Mouse (Mus musculus) MEL (cell line): Measurements from ENCODE around the gene Nutf2. TPM values are rescaled to one million over a fixed set of nuclear protein-coding genes. Genes with fewer than 3 reads are reported as not detected.

Source experiments
- DNase-seq: peaks from one replicate; pipeline ENCODE4 v3.0.0; 2011; ENCODE audit warnings: low read depth, low spot score
- H3K27ac ChIP-seq: 2 replicates; pipeline ENCODE4 v1.5.1; 2012; ENCODE audit warnings: low read depth, mild to moderate bottlenecking, control low read depth, low read length, moderate library complexity; ENCODE audit not compliant: control insufficient read depth
- H3K27me3 ChIP-seq, 2 experiments: fragments of 150-350 bp in 1 of 2; sonication (generic) in 1 of 2; 2 replicates each; pipeline ENCODE4 v1.6.1; 2012; ENCODE audit warnings: low read length in 2 of 2, mild to moderate bottlenecking in 2 of 2, improper control_type of control experiment in 1 of 2, moderate library complexity in 1 of 2; ENCODE audit not compliant: insufficient read depth in 2 of 2, control insufficient read depth in 1 of 2
- H3K36me3 ChIP-seq, 2 experiments: 2 replicates each; pipeline ENCODE4 v1.6.1; 2012 to 2014; ENCODE audit warnings: low read length in 2 of 2, improper control_type of control experiment in 1 of 2, inconsistent platforms in 1 of 2, mild to moderate bottlenecking in 1 of 2; ENCODE audit not compliant: insufficient read depth in 2 of 2, control insufficient read depth in 1 of 2
- H3K4me1 ChIP-seq, 2 experiments: fragments of 150-350 bp in 1 of 2; sonication (generic) in 1 of 2; 2 replicates each; pipeline ENCODE4 v1.6.1; 2012; ENCODE audit warnings: low read length in 2 of 2, improper control_type of control experiment in 1 of 2, mild to moderate bottlenecking in 1 of 2; ENCODE audit not compliant: insufficient read depth in 2 of 2, control insufficient read depth in 1 of 2
- H3K4me3 ChIP-seq, 2 experiments: fragments of 150-350 bp in 1 of 2; sonication (generic) in 1 of 2; 2 replicates each; pipeline ENCODE4 v1.5.1; 2012; ENCODE audit warnings: low read depth in 2 of 2, low read length in 2 of 2, mild to moderate bottlenecking in 2 of 2, moderate library complexity in 2 of 2, control low read depth in 1 of 2, improper control_type of control experiment in 1 of 2; ENCODE audit not compliant: control insufficient read depth in 1 of 2, insufficient read depth in 1 of 2
- H3K79me2 ChIP-seq: 2 replicates; pipeline ENCODE4 v1.6.1; 2012; ENCODE audit warnings: mild to moderate bottlenecking, low read length, moderate library complexity; ENCODE audit not compliant: control insufficient read depth, poor library complexity, insufficient read depth
- H3K9ac ChIP-seq: 2 replicates; pipeline ENCODE4 v1.6.1; 2012; ENCODE audit warnings: low read depth, mild to moderate bottlenecking, control low read depth, low read length, moderate library complexity; ENCODE audit not compliant: control insufficient read depth, poor library complexity, severe bottlenecking
- H3K9me3 ChIP-seq: fragments of 150-350 bp; sonication (generic); replicated peaks from 2 replicates; pipeline ENCODE4 v1.6.1; 2012; ENCODE audit warnings: mild to moderate bottlenecking, low read length, improper control_type of control experiment, moderate library complexity; ENCODE audit not compliant: insufficient read depth
- CTCF ChIP-seq, 3 experiments: IDR thresholded peaks in 2 of 3; conservative IDR thresholded peaks in 1 of 3; 2 replicates each; pipeline ENCODE4 v1.5.1; 2011 to 2012; ENCODE audit warnings: low read length in 3 of 3, low read depth in 2 of 3, mild to moderate bottlenecking in 2 of 3, improper control_type of control experiment in 1 of 3, inconsistent platforms in 1 of 3, mixed read lengths in 1 of 3, moderate library complexity in 1 of 3; ENCODE audit not compliant: control insufficient read depth in 1 of 3, insufficient read depth in 1 of 3, poor library complexity in 1 of 3, severe bottlenecking in 1 of 3
- E2F4 ChIP-seq: IDR thresholded peaks from 2 replicates; pipeline ENCODE4 v1.6.1; 2011; ENCODE audit warnings: low read depth, low read length, improper control_type of control experiment, borderline replicate concordance
- ELF1 ChIP-seq: IDR thresholded peaks from 2 replicates; pipeline ENCODE4 v1.6.1; 2014; ENCODE audit warnings: low read depth, mild to moderate bottlenecking, inconsistent platforms, low read length, improper control_type of control experiment, moderate library complexity
- GATA1 ChIP-seq: IDR thresholded peaks from 2 replicates; pipeline ENCODE4 v1.6.1; 2011; ENCODE audit warnings: low read depth, low read length, improper control_type of control experiment
- HCFC1 ChIP-seq: IDR thresholded peaks from 2 replicates; pipeline ENCODE4 v1.6.1; 2012; ENCODE audit warnings: low read depth, mild to moderate bottlenecking, inconsistent platforms, low read length, improper control_type of control experiment, moderate library complexity
- KAT2A ChIP-seq: conservative IDR thresholded peaks from 2 replicates; pipeline ENCODE4 v1.6.1; 2012; ENCODE audit warnings: low read depth, low read length, improper control_type of control experiment, inconsistent platforms
- MAZ ChIP-seq: IDR thresholded peaks from 2 replicates; pipeline ENCODE4 v1.6.1; 2012; ENCODE audit warnings: low read depth, mild to moderate bottlenecking, inconsistent platforms, low read length, improper control_type of control experiment
- MXI1 ChIP-seq: IDR thresholded peaks from 2 replicates; pipeline ENCODE4 v1.6.1; 2011; ENCODE audit warnings: mild to moderate bottlenecking, low read depth, low read length, improper control_type of control experiment
- MYB ChIP-seq: IDR thresholded peaks from 2 replicates; pipeline ENCODE4 v1.6.1; 2011; ENCODE audit warnings: mild to moderate bottlenecking, low read depth, low read length, improper control_type of control experiment
- MYC ChIP-seq: IDR thresholded peaks from 2 replicates; pipeline ENCODE4 v1.6.1; 2011; ENCODE audit warnings: low read depth, mild to moderate bottlenecking, low read length, improper control_type of control experiment, moderate library complexity
- NELFE ChIP-seq: IDR thresholded peaks from 2 replicates; pipeline ENCODE4 v1.6.1; 2011; ENCODE audit warnings: low read depth, low read length, improper control_type of control experiment
- POLR2A ChIP-seq, 2 experiments: IDR thresholded peaks; 2 replicates each; pipeline ENCODE4 v1.6.1; 2011 to 2012; ENCODE audit warnings: low read length in 2 of 2, mild to moderate bottlenecking in 2 of 2, control low read depth in 1 of 2, improper control_type of control experiment in 1 of 2, low read depth in 1 of 2, moderate library complexity in 1 of 2; ENCODE audit not compliant: control insufficient read depth in 1 of 2, insufficient read depth in 1 of 2, poor library complexity in 1 of 2
- POLR2AphosphoS2 ChIP-seq: IDR thresholded peaks from 2 replicates; pipeline ENCODE4 v1.6.1; 2011; ENCODE audit warnings: low read length, improper control_type of control experiment
- POLR2AphosphoS5 ChIP-seq: IDR thresholded peaks from 2 replicates; pipeline ENCODE4 v1.6.1; 2012; ENCODE audit warnings: low read depth, borderline replicate concordance, mild to moderate bottlenecking, inconsistent platforms, low read length, moderate library complexity, mixed read lengths
- RAD21 ChIP-seq: IDR thresholded peaks from 2 replicates; pipeline ENCODE4 v1.6.1; 2011; ENCODE audit warnings: mild to moderate bottlenecking, low read depth, low read length, improper control_type of control experiment
- RCOR1 ChIP-seq: IDR thresholded peaks from 2 replicates; pipeline ENCODE4 v1.6.1; 2012; ENCODE audit warnings: low read depth, mild to moderate bottlenecking, inconsistent platforms, low read length, improper control_type of control experiment
- SIN3A ChIP-seq: IDR thresholded peaks from 2 replicates; pipeline ENCODE4 v1.6.1; 2012; ENCODE audit warnings: low read length, improper control_type of control experiment, inconsistent platforms
- TAL1 ChIP-seq: IDR thresholded peaks from 2 replicates; pipeline ENCODE4 v1.6.1; 2012; ENCODE audit warnings: mild to moderate bottlenecking, inconsistent platforms, low read length, moderate library complexity, mixed read lengths
- TBP ChIP-seq: IDR thresholded peaks from 2 replicates; pipeline ENCODE4 v1.8.0; 2011; ENCODE audit warnings: low read depth, low read length, improper control_type of control experiment
- TCF12 ChIP-seq: IDR thresholded peaks from 2 replicates; pipeline ENCODE4 v1.6.1; 2014; ENCODE audit warnings: low read depth, mild to moderate bottlenecking, inconsistent platforms, low read length, improper control_type of control experiment, moderate library complexity
- UBTF ChIP-seq: IDR thresholded peaks from 2 replicates; pipeline ENCODE4 v1.6.1; 2012; ENCODE audit warnings: low read depth, mild to moderate bottlenecking, inconsistent platforms, low read length, improper control_type of control experiment, moderate library complexity, borderline replicate concordance; ENCODE audit not compliant: insufficient read depth
- USF2 ChIP-seq, 2 experiments: IDR thresholded peaks; 2 replicates each; pipeline ENCODE4 v1.6.1; 2011 to 2012; ENCODE audit warnings: improper control_type of control experiment in 2 of 2, low read length in 2 of 2, borderline replicate concordance in 1 of 2, inconsistent platforms in 1 of 2, low read depth in 1 of 2, mild to moderate bottlenecking in 1 of 2; ENCODE audit not compliant: insufficient read depth in 1 of 2
- ZC3H11A ChIP-seq: IDR thresholded peaks from 2 replicates; pipeline ENCODE4 v1.6.1; 2012; ENCODE audit warnings: low read depth, mild to moderate bottlenecking, inconsistent platforms, low read length, improper control_type of control experiment
- ZNF384 ChIP-seq: IDR thresholded peaks from 2 replicates; pipeline ENCODE4 v1.6.1; 2012; ENCODE audit warnings: low read depth, mild to moderate bottlenecking, inconsistent platforms, low read length, improper control_type of control experiment
- polyA plus RNA-seq, 2 experiments: library from polyadenylated mRNA; stranded (reverse) in 1 of 2; unstranded in 1 of 2; fragments of >175 nt in 1 of 2; fragments of >200 nt in 1 of 2; gene quantifications; 2 replicates each; pipeline versions ENCODE4 v1.2.1 to v1.2.4; 2012; ENCODE audit warnings: low replicate concordance in 2 of 2, low read depth in 1 of 2; ENCODE audit not compliant: insufficient read length in 2 of 2, insufficient read depth in 1 of 2, missing spikeins in 1 of 2
- total RNA-seq: library from RNA; depleted of rRNA; stranded (reverse); fragments of 300-350 nt; gene quantifications from 2 replicates; pipeline ENCODE4 v1.2.3, GENCODE M21; 2012

The Nutf2 gene
- total and polyA plus RNA-seq, 3 experiments = 28.0 to 167 TPM; not detected in 1

- DNase-seq = peak; percentile 49
- TF ChIP-seq TCF12 = 0 out of 2 replicates have a peak, but pooled peaks have one; percentile 13
- TF ChIP-seq CTCF (IDR thresholded peaks at IDR 0.05 in 2 of 3, conservative IDR thresholded peaks at IDR 0.05 in 1 of 3; ENCODE audit: control insufficient read depth in 1 of 3, insufficient read depth in 1 of 3, low read depth in 2 of 3, low read length in 3 of 3, poor library complexity in 1 of 3, severe bottlenecking in 1 of 3) = no peak
- no peak for TF ChIP-seq USF2 (IDR thresholded peaks at IDR 0.05; ENCODE audit: borderline replicate concordance in 1 of 2, insufficient read depth in 1 of 2, low read depth in 1 of 2, low read length in 2 of 2)
- TF ChIP-seq MYB = no peak
- peaks cover 11% of the 10 kb centered on the region for H3K79me2 ChIP-seq
- peaks cover 0 to 12% of the 10 kb centered on the region in 2 experiments; a peak in 3 of 4 replicates for H3K4me1 ChIP-seq
- H3K36me3 ChIP-seq = peaks cover 0 to 11% of the 10 kb centered on the region in 2 experiments
- H3K9ac ChIP-seq = peak overlapping the region; percentile 77
- peak overlapping the region; percentile 3; the same call in 1 of the 2 replicates for H3K27ac ChIP-seq
- H3K9me3 ChIP-seq = no peaks in the 10 kb centered on the region
- no peaks in the 10 kb centered on the region for H3K27me3 ChIP-seq
- H3K4me3 ChIP-seq = peak overlapping the region; percentile 58 to 82
These were observed 34.0 kb upstream of the Nutf2 start for GRCm38 (mm10) chr8:105826379-105826778.

- no peaks in the 10 kb centered on the region for H3K27me3 ChIP-seq
- H3K27ac ChIP-seq = peak within 1 kb of the TSS; percentile 53
- peaks cover 0 to 11% of the 10 kb centered on the region in 2 experiments; a peak in 2 of 4 replicates for H3K4me1 ChIP-seq
- no peaks in the 10 kb centered on the region for H3K9me3 ChIP-seq
- H3K4me3 ChIP-seq = peak within 1 kb of the TSS; percentile 58 to 82
- H3K9ac ChIP-seq = peak within 1 kb of the TSS; percentile 77
- 0 out of 2 replicates have a peak, but pooled peaks have one; percentile 73 for TF ChIP-seq UBTF
- peak; percentile 33; the same call in 1 of the 2 replicates for TF ChIP-seq RCOR1
- TF ChIP-seq TAL1 = no peak
- peak; percentile 68 for TF ChIP-seq NELFE
- 0 out of 2 replicates have a peak, but pooled peaks have one; percentile 73 for TF ChIP-seq POLR2AphosphoS5
- TF ChIP-seq E2F4 = no peak
- peak; percentile 99 for TF ChIP-seq KAT2A
- TF ChIP-seq POLR2AphosphoS2 = peak; percentile 59; the same call in 1 of the 2 replicates
- TF ChIP-seq MAZ = peak; percentile 55; the same call in 1 of the 2 replicates
- TF ChIP-seq TBP = peak; percentile 92
- TF ChIP-seq MYC = 0 out of 2 replicates have a peak, but pooled peaks have one; percentile 43
- TF ChIP-seq ELF1 = peak; percentile 66
- TF ChIP-seq TCF12 = peak; percentile 76
- peak; percentile 83 to 86 for TF ChIP-seq POLR2A (IDR thresholded peaks at IDR 0.05; ENCODE audit: control insufficient read depth in 1 of 2, insufficient read depth in 1 of 2, low read depth in 1 of 2, low read length in 2 of 2, poor library complexity in 1 of 2)
- peak; percentile 95 for TF ChIP-seq HCFC1
- TF ChIP-seq RAD21 = no peak
- TF ChIP-seq ZC3H11A = no peak
- peak; percentile 99 for TF ChIP-seq SIN3A
- no peak for TF ChIP-seq GATA1
- no peak for TF ChIP-seq ZNF384
- peak; percentile 98 for TF ChIP-seq MXI1
- DNase-seq = peak; percentile 99
- H3K36me3 ChIP-seq = peaks cover 0 to 10% of the 10 kb centered on the region in 2 experiments; a peak in 3 of 4 replicates
- peaks cover 11% of the 10 kb centered on the region for H3K79me2 ChIP-seq
These were observed 33.2 kb upstream of the Nutf2 start, which contains the start of the genes Ranbp10 and Tsnaxip1 for GRCm38 (mm10) chr8:105826861-105827848. Ranbp10 (minus strand) TSS chr8:105827350. Tsnaxip1 (plus strand) TSS chr8:105827731.
